Mouse (Mus musculus): ENCODE data around the gene Wdfy3.

- TF ChIP-seq POLR2A (IDR thresholded peaks at IDR 0.05; ENCODE audit: borderline replicate concordance, extremely low read depth, insufficient read depth, insufficient read length, poor library complexity, severe bottlenecking) (no peak), CTCF (IDR thresholded peaks at IDR 0.05; ENCODE audit: borderline replicate concordance, extremely low read depth, insufficient read depth, insufficient read length) (no peak)
Observed at GRCm38 (mm10) chr5:101891694-101892416, 177.9 kb downstream of the Wdfy3 start.

Measured in brain, embryonic 14.5 days (tissue).